Mouse (Mus musculus): ENCODE data around the gene BC048507.

- TF ChIP-seq POLR2A (IDR thresholded peaks at IDR 0.05; ENCODE audit: low read depth, low read length) (no peak), CTCF (IDR thresholded peaks at IDR 0.05; ENCODE audit: extremely low read depth, insufficient read depth, insufficient read length, insufficient replicate concordance) (no peak)
These were observed 46.6 kb downstream of the BC048507 start for GRCm38 (mm10) chr13:67909759-67910158.
